Mouse (Mus musculus): ENCODE results near the gene Ptchd4.

Gene Ptchd4

GRCm38 (mm10) chr17:42430380-42430779 lies 114.6 kb downstream of the Ptchd4 start:
- no peak for DNase-seq (ENCODE audit: low spot score)

- DNase-seq (ENCODE audit: low spot score) = no peak
Measured at GRCm38 (mm10) chr17:42452235-42452634, 136.5 kb downstream of the Ptchd4 start.

- DNase-seq (ENCODE audit: low spot score) = no peak
Measured at GRCm38 (mm10) chr17:42456441-42456840, 140.7 kb downstream of the Ptchd4 start.

- DNase-seq (ENCODE audit: low spot score) = no peak
Measured at GRCm38 (mm10) chr17:42462726-42463125, 147.0 kb downstream of the Ptchd4 start.

- DNase-seq (ENCODE audit: low spot score) = no peak
Measured at GRCm38 (mm10) chr17:42480173-42480991, 164.6 kb downstream of the Ptchd4 start.

- no peak for DNase-seq (ENCODE audit: low spot score)
Measured at GRCm38 (mm10) chr17:42509356-42510262, 193.9 kb downstream of the Ptchd4 start.

- no peak for DNase-seq (ENCODE audit: low spot score)
Measured at GRCm38 (mm10) chr17:42530147-42530546, 214.4 kb downstream of the Ptchd4 start.

GRCm38 (mm10) chr17:42549578-42549977 lies 233.8 kb downstream of the Ptchd4 start:
- no peak for DNase-seq (ENCODE audit: low spot score)
